9 mouse cellular contexts compared by ENCODE assay signal in genomic region chr12:31973473-31974172, GRCm38 (mm10). TPM values are rescaled to one million over a fixed set of nuclear protein-coding genes. Genes with fewer than 3 reads are reported as not detected.
DNase-seq lines count a peak whose midpoint lies in the region; ATAC-seq lines count a peak whose summit lies in the region.
"Had no signal": no experiment of that assay in that cellular context is flagged by ENCODE, and none has a peak within 500 bp of the region (broad histone marks: within the 10 kb centered on the region; RNA-seq: fewer than 3 reads in every experiment).

No protein-coding gene starts in this region.

- DNase-seq in embryo, embryonic 10 days (ENCODE audit: low spot score), result peak; percentile 27
- DNase-seq in embryo, embryonic 9.5 days (ENCODE audit: extremely low spot score), result no peak
- DNase-seq in adrenal gland, postnatal 36 days, result peak; percentile 91 to 94
- DNase-seq in heart, postnatal 25 days (ENCODE audit: low spot score), result peak; percentile 46
- peak; percentile 80 for DNase-seq in layer of hippocampus, adult 9-11 months
- peak; percentile 55 for DNase-seq in testis, postnatal 10 days (ENCODE audit: low spot score)

- WGBS in forebrain, embryonic 12.5 days, result 65% methylated on average over 13 of the region's 13 CpGs
- 68% methylated on average over 13 of the region's 13 CpGs for WGBS in midbrain, embryonic 13.5 days

- no peaks in the 10 kb centered on the region for H3K9me3 ChIP-seq in forebrain, embryonic 12.5 days
- H3K9me3 ChIP-seq in midbrain, embryonic 13.5 days, result no peaks in the 10 kb centered on the region

- H3K4me1 ChIP-seq in forebrain, embryonic 12.5 days, result 0 out of 2 replicates have a peak, but pooled peaks cover 5% of the 10 kb centered on the region
- 0 out of 2 replicates have a peak, but pooled peaks cover 5% of the 10 kb centered on the region for H3K4me1 ChIP-seq in midbrain, embryonic 13.5 days (replicated peaks)

- ATAC-seq in forebrain, embryonic 12.5 days (ENCODE audit: low FRiP score), result peak; percentile 91
- peak; percentile 83 for ATAC-seq in midbrain, embryonic 13.5 days

- no peak overlapping the region for H3K4me2 ChIP-seq in forebrain, embryonic 12.5 days
- no peak overlapping the region for H3K4me2 ChIP-seq in midbrain, embryonic 13.5 days (replicated peaks)

- H3K4me3 ChIP-seq in forebrain, embryonic 12.5 days (replicated peaks), result no peak overlapping the region
- no peak overlapping the region for H3K4me3 ChIP-seq in midbrain, embryonic 13.5 days (replicated peaks)
- H3K4me3 ChIP-seq: left cerebral cortex, adult 2 months had no signal

- intact Hi-C loops in heart, postnatal 25 days (cut with DNase I), result loop anchor here (10.0 kb wide), 1 partner anchor 401 kb away; the partner anchor contains the start of gene Ccdc71l

- H3K9ac ChIP-seq in forebrain, embryonic 12.5 days, result no peak overlapping the region
- H3K9ac ChIP-seq in midbrain, embryonic 13.5 days (replicated peaks), result no peak overlapping the region

- 0 out of 2 replicates have a peak overlapping the region, but pooled peaks have one; percentile 25 for H3K27ac ChIP-seq in forebrain, embryonic 12.5 days
- peak overlapping the region; percentile 44; the same call in 1 of the 2 replicates for H3K27ac ChIP-seq in midbrain, embryonic 13.5 days
- H3K27ac ChIP-seq: left cerebral cortex, adult 2 months had no signal

- H3K27me3 ChIP-seq in forebrain, embryonic 12.5 days, result no peaks in the 10 kb centered on the region
- no peaks in the 10 kb centered on the region for H3K27me3 ChIP-seq in midbrain, embryonic 13.5 days

- peaks cover 8% of the 10 kb centered on the region; the same call in 1 of the 2 replicates for H3K36me3 ChIP-seq in forebrain, embryonic 12.5 days (replicated peaks)
- peaks cover 25% of the 10 kb centered on the region for H3K36me3 ChIP-seq in midbrain, embryonic 13.5 days

RNA-seq across cellular contexts. Expression of gene Hbp1, which starts 23.3 kb away (rescaled TPM):
- 100 to 1,000 TPM in 1 of 2 experiments, 10 to 100 TPM in 1; 63.6 to 125 TPM for total RNA-seq in adrenal gland, postnatal 36 days (2021)
- 81.3 and 85.2 TPM in 2 replicates for polyA plus RNA-seq in forebrain, embryonic 12.5 days (2016; fragmentation: Nextera tagmentation; extraction: Ambion mirVana)
- total RNA-seq in heart, postnatal 25 days (2021), result 10 to 100 TPM; 78.4 to 85.9 TPM
- polyA plus RNA-seq in midbrain, embryonic 13.5 days (2015; fragmentation: Nextera tagmentation; extraction: Ambion mirVana), result 70.4 and 78.0 TPM in 2 replicates
